In the genomic region with DNA sequence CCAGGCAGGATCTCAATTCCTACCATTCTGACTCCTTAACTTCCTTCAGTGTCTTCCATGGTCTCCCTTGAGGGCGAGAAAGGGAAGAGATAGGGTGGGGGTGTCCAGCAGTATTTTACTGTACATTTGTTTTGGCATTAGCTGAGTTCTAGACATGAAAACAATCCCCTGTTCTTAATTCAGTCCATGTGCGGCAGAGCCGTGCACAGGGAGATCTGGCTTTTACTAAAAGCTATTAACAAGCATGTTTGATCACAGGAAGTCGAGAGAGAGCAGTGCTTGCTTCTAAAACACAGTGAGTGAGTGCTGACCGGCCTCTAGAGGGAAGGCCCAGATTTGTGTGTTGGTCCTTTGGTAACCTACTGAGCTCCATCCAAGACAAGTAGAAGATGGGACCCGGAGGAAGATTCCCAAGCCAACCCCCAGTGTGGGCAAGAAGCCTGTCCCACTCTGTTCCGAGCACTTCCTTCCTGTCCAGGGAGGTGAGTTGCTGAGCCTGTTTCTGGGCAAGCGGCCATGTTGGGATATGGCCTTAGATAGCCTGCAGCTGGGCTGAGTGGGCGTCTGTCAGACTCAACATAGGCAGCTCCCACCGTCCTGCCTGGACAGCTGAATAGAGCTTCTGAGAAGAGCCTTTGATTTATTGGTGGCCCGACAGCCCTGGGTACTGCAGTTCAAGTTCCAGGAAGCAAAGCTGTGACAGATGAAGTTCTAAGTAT, we compare ENCODE assay signal across 8 mouse cellular contexts.
DNase-seq lines count a peak whose midpoint lies in the region; ATAC-seq and TF ChIP-seq lines count a peak whose summit lies in the region.

No protein-coding gene starts in this region.

- no peak overlapping the region for H3K9ac ChIP-seq in intestine, postnatal 0 days (ENCODE audit: low read depth, low read length)

- intact Hi-C loops in gastrocnemius, adult 2 months (cut with DNase I), result loop anchor here (5.0 to 10.0 kb wide), 2 partner anchors 161 to 257 kb away; no protein-coding TSS in a partner anchor

- 52% methylated on average over 11 of the region's 11 CpGs for WGBS in intestine, postnatal 0 days

- no peaks in the 10 kb centered on the region for H3K36me3 ChIP-seq in intestine, postnatal 0 days (ENCODE audit: control insufficient read depth, insufficient read depth)

- H3K27me3 ChIP-seq in intestine, postnatal 0 days (replicated peaks; ENCODE audit: control insufficient read depth, insufficient read depth, low read length), result peaks cover 10% of the 10 kb centered on the region; the same call in 1 of the 2 replicates

- H3K4me3 ChIP-seq in gastrocnemius, adult 2 months, result no peak overlapping the region
- no peak overlapping the region for H3K4me3 ChIP-seq in intestine, postnatal 0 days (ENCODE audit: low read depth, low read length)

- H3K4me1 ChIP-seq in intestine, postnatal 0 days (replicated peaks; ENCODE audit: control insufficient read depth, insufficient read depth, low read length), result peaks cover 3% of the 10 kb centered on the region; the same call in 1 of the 2 replicates

- DNase-seq in cerebellum, postnatal 25 days, result peak; percentile 19 to 38
- no peak for DNase-seq in cerebellum, adult 8-10 months
- peak; percentile 60 for DNase-seq in NIH3T3 (ENCODE audit: low read depth)
- peak; percentile 74 for DNase-seq in gastrocnemius, adult 2 months
- DNase-seq in lung, postnatal 36 days, result peak; percentile 47
- no peak for DNase-seq in spleen, postnatal 36 days (ENCODE audit: low spot score in 2 of 2)
- DNase-seq in layer of hippocampus, postnatal 14 days (ENCODE audit: low spot score in 2 of 2), result no peak

- H3K9me3 ChIP-seq in intestine, postnatal 0 days (ENCODE audit: control insufficient read depth), result no peaks in the 10 kb centered on the region

- peak; percentile 27; the same call in 1 of the 2 replicates for ATAC-seq in intestine, postnatal 0 days

- TF ChIP-seq CTCF in gastrocnemius, adult 2 months (IDR thresholded peaks at IDR 0.05), result no peak
- no peak for TF ChIP-seq CTCF in intestine, postnatal 0 days (IDR thresholded peaks at IDR 0.05; ENCODE audit: low read depth)

- H3K27ac ChIP-seq in gastrocnemius, adult 2 months, result peak overlapping the region; percentile 76
- H3K27ac ChIP-seq in intestine, postnatal 0 days (ENCODE audit: low read depth, low read length), result 0 out of 2 replicates have a peak overlapping the region, but pooled peaks have one; percentile 15

- no peak overlapping the region for H3K4me2 ChIP-seq in intestine, postnatal 0 days (replicated peaks; ENCODE audit: low read depth)

Comparison
In these comparisons a context has a peak if more than half of its experiments do, and no peak if none do; other contexts are left out.
1. DNase-seq: peak in cerebellum, postnatal 25 days (2 of 2), NIH3T3 (single experiment), gastrocnemius, adult 2 months (single experiment) and lung, postnatal 36 days (single experiment); none in cerebellum, adult 8-10 months (single experiment), spleen, postnatal 36 days (0 of 2) and layer of hippocampus, postnatal 14 days (0 of 2).